Mouse (Mus musculus) sigmoid colon, adult 10 weeks (tissue): ENCODE results near the gene Thtpa. TPM values are rescaled to one million over a fixed set of nuclear protein-coding genes. Genes with fewer than 3 reads are reported as not detected.

ENCODE experiments used
- polyA plus RNA-seq: library from polyadenylated mRNA; stranded (reverse); fragments of 350-450 nt; fragmentation: Illumina TruSeq; extraction: RNeasy Lipid Tissue Mini Kit (QIAGEN cat#74804); gene quantifications from one replicate; pipeline ENCODE4 v1.2.3, GENCODE M21; 2014; ENCODE audit warnings: low read depth, low replicate concordance

Gene Thtpa
- polyA plus RNA-seq, result 6.0 TPM

DNA sequence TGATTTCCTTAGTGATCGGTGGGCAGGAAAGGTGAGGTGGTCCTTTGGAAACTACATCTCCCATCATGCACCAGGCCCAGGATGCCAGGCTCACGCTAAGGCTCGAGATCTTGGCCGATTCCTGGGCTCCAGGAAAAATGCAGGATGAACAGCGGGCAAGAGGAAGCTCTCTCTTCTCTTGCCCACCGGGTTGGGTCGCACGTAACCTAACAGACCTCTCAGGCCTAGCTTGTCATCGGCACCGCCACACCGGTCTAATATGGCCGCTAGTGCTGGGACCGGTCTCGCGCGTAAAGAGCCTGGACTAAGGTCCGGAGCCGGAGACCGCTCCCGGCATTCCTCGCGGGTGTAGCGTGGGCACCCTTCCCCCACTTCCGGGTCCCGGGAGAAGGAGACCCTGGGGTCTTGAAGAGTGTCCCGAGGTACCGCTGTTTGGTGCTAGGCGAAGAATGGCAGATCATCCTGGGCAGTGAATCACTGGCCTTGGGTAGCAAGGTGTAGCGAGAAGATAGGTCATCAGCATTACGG, at the start of gene Thtpa:
TSS of gene Thtpa (plus strand) at position 81 of the 528 bp plus-strand sequence.

DNA sequence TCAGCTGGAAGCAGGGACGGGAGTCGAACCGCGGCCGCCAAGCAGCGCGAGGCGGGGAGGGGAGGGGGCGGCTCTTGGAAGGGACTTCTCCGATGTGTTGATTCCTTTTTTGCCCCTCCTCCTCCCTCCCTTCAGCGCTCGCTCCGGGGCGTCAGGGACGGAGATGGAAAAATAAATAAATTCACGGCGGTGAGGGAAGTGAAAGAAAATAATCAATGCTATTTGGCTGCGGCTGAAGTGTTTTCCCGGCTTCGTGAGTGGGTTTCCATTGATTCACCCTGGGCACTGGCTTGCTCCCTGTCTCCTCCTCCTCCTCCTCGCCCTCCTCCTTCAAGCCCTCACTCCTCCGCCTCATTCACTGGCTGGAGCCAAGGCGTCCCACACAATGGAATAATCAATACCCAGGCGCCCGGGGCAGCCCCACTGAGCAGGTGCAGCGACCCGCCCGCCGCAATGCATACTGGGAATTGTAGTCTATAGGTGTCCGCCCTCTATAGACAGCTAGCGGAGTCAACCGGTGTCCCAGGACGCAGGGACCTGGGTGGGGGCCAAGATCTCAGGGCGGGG, 2.5 kb upstream of the Thtpa start, which contains the start of gene Zfhx2:
TSS of gene Zfhx2 (minus strand) at position 314 of the 567 bp plus-strand sequence.

DNA sequence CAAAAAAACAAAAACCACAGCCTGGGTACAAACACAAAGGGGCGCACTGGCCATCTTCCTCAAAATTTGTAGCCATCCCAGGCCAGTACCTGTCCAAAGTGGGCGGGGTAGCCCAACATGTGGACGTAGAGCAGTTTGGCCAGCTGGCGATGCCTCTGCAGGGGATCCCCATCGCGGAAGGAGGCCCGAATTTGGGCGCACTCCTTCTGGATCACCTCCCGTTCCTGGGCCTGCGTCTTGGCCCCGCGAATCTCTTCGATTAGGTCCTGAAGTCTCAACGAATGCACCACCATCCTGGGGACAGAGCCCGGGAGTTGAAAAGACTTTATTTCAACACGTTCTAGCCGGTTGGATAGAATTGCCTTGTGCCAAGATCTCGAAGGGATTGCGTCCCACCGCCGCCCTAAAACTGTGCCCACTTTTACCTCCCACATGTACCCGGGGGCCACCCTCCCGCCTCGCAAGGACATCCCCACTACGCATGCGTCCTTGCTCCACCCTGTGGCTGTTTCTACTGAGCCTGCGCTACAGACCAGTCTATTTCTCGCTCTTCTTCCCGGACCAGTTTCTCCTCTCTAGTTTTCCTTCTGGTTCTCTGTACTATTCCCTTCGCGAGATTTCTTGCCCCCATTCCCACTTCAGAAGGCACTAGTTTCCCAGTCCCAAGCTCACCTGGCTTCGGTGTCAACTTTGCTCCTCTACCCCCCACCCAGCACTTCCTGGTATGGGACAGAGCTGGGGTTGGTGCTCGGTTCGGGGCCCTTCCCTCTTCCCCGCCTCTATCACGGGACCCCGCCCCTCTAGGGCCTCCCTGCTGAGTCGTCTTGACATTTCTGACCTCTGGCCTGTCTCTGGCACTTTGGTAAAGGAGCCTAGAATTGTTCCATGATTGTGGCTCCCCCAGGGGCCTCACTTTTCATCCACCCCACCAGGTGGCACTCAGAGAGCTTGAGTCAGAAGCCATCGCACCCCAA, 11.5 kb downstream of the Thtpa start, which contains the start of gene Ap1g2:
TSS of gene Ap1g2 (minus strand) at position 758 of the 974 bp plus-strand sequence.

DNA sequence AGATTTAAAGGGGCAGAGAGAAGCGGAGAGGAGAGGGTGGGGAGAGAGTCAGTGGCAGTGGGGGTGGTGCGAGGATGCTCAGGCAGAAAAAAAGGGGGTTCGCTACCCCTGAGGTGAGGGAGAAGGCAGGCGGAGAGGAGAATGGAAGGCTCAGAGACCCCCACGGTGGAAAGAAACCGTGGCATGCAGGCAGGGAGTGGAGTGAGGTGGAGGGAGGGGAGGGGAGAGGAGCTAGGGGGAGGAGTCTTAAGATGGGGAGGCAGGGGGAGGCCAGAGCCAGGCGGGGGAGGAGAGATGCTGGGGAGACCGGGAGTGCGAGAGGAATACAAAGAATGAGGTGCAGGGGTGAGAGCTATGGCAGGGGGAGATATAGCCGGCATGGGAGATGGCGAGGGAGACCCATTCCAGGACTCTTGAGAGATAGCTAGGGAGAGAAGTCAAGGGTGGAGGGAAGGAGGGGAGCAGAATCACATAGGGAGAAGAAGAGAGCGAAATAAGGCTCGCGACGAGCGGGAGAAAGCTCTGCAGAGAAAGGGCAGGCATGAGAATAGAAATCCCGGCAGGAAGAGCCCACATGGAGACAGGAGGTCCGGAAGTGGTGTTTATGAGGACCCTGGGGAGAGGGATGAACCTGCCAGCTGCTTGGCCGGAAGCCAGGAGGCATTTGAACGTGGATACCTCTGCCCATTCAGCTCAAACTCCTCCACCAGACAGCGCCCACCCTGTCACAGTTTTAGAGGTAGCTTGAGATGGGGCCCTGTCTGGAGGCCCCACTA, 22.0 kb downstream of the Thtpa start, which contains the start of gene Jph4:
TSS of gene Jph4 (minus strand) at position 511 of the 776 bp plus-strand sequence.

Other genes starting within 250 kb of the Thtpa start
- 7.2 TPM for gene Homez, start 223.8 kb upstream of the Thtpa start, polyA plus RNA-seq
- gene Ppp1r3e, start 217.2 kb upstream of the Thtpa start, polyA plus RNA-seq, result 5.7 TPM
- 24.1 TPM for gene Bcl2l2, start 211.4 kb upstream of the Thtpa start, polyA plus RNA-seq
- gene Gm20521, start 211.3 kb upstream of the Thtpa start, polyA plus RNA-seq, result not detected
- gene Pabpn1, start 202.3 kb upstream of the Thtpa start, polyA plus RNA-seq, result 56.1 TPM
- 0.41 TPM for gene Slc22a17, start 181.7 kb upstream of the Thtpa start, polyA plus RNA-seq
- 0.28 TPM for gene Efs, start 168.7 kb upstream of the Thtpa start, polyA plus RNA-seq
- gene Il25, start 162.1 kb upstream of the Thtpa start, polyA plus RNA-seq, result not detected
- not detected for gene Cmtm5, start 158.5 kb upstream of the Thtpa start, polyA plus RNA-seq
- not detected for gene Myh6, start 127.9 kb upstream of the Thtpa start, polyA plus RNA-seq
- not detected for gene Gm17428, start 117.9 kb upstream of the Thtpa start, polyA plus RNA-seq
- gene Myh7, start 100.2 kb upstream of the Thtpa start, polyA plus RNA-seq, result not detected
- gene Ngdn, start 79.3 kb upstream of the Thtpa start, polyA plus RNA-seq, result 7.9 TPM
- 0.54 TPM for gene Zfhx2, start 2.5 kb upstream of the Thtpa start, polyA plus RNA-seq
- 8.4 TPM for gene Ap1g2, start 11.8 kb downstream of the Thtpa start, polyA plus RNA-seq
- gene Jph4, start 22.2 kb downstream of the Thtpa start, polyA plus RNA-seq, result 1.5 TPM
- not detected for gene Dhrs2, start 127.2 kb downstream of the Thtpa start, polyA plus RNA-seq